Mouse (Mus musculus): ENCODE results near the gene Zfp668.
A peak's percentile ranks its signal among the peaks of the same experiment; 100 is the strongest.
"Not testable (repeated sequence)": the region's sequence is repeated elsewhere in the genome, so short reads cannot be mapped to it uniquely, and the experiment has no call there.

Zfp668 gene

GRCm38 (mm10) chr7:127841340-127842000, 35.2 kb downstream of the Zfp668 start:
- peak; percentile 92 for DNase-seq (ENCODE audit: low read depth, low spot score)
- H3K36me3 ChIP-seq (ENCODE audit: control insufficient read depth, insufficient read depth, low read length, poor library complexity, severe bottlenecking): peaks cover 4% of the 10 kb centered on the region
- H3K27me3 ChIP-seq (ENCODE audit: control insufficient read depth, insufficient read depth, low read length, poor library complexity, severe bottlenecking): no peaks in the 10 kb centered on the region

GRCm38 (mm10) chr7:127840886-127841285, 35.7 kb downstream of the Zfp668 start:
- Histone ChIP-seq H3K27me3 (ENCODE audit: control insufficient read depth, insufficient read depth, low read length, poor library complexity, severe bottlenecking) (no peaks in the 10 kb centered on the region), H3K36me3 (ENCODE audit: control insufficient read depth, insufficient read depth, low read length, poor library complexity, severe bottlenecking) (peaks cover 4% of the 10 kb centered on the region; the same call in 1 of the 2 replicates)
- DNase-seq (ENCODE audit: low read depth, low spot score): no peak

GRCm38 (mm10) chr7:127840031-127840430, 36.6 kb downstream of the Zfp668 start:
- DNase-seq (ENCODE audit: low read depth, low spot score); H3K27me3 ChIP-seq (ENCODE audit: control insufficient read depth, insufficient read depth, low read length, poor library complexity, severe bottlenecking); H3K36me3 ChIP-seq (ENCODE audit: control insufficient read depth, insufficient read depth, low read length, poor library complexity, severe bottlenecking): not testable (repeated sequence)

GRCm38 (mm10) chr7:127837878-127838277, 38.8 kb downstream of the Zfp668 start:
- not testable (repeated sequence) for H3K27me3 ChIP-seq (ENCODE audit: control insufficient read depth, insufficient read depth, low read length, poor library complexity, severe bottlenecking); DNase-seq (ENCODE audit: low read depth, low spot score); H3K36me3 ChIP-seq (ENCODE audit: control insufficient read depth, insufficient read depth, low read length, poor library complexity, severe bottlenecking)

GRCm38 (mm10) chr7:127837473-127837872, 39.2 kb downstream of the Zfp668 start:
- Histone ChIP-seq H3K27me3 (ENCODE audit: control insufficient read depth, insufficient read depth, low read length, poor library complexity, severe bottlenecking) (no peaks in the 10 kb centered on the region), H3K36me3 (ENCODE audit: control insufficient read depth, insufficient read depth, low read length, poor library complexity, severe bottlenecking) (no peaks in the 10 kb centered on the region)
- no peak for DNase-seq (ENCODE audit: low read depth, low spot score)

GRCm38 (mm10) chr7:127835550-127835949, 41.1 kb downstream of the Zfp668 start:
- Histone ChIP-seq H3K36me3 (ENCODE audit: control insufficient read depth, insufficient read depth, low read length, poor library complexity, severe bottlenecking) (no peaks in the 10 kb centered on the region), H3K27me3 (ENCODE audit: control insufficient read depth, insufficient read depth, low read length, poor library complexity, severe bottlenecking) (no peaks in the 10 kb centered on the region)
- no peak for DNase-seq (ENCODE audit: low read depth, low spot score)

GRCm38 (mm10) chr7:127824176-127824871, 52.3 kb downstream of the Zfp668 start, which contains the start of the genes Stx4a and Stx1b:
TSS of gene Stx4a (plus strand) at chr7:127824294.
TSS of gene Stx1b (minus strand) at chr7:127824549.
- DNase-seq (ENCODE audit: low read depth, low spot score): no peak
- Histone ChIP-seq H3K36me3 (ENCODE audit: control insufficient read depth, insufficient read depth, low read length, poor library complexity, severe bottlenecking) (no peaks in the 10 kb centered on the region), H3K27me3 (ENCODE audit: control insufficient read depth, insufficient read depth, low read length, poor library complexity, severe bottlenecking) (no peaks in the 10 kb centered on the region; the same call in 1 of the 2 replicates)

GRCm38 (mm10) chr7:127823236-127824171, 53.1 kb downstream of the Zfp668 start:
- H3K27me3 ChIP-seq (ENCODE audit: control insufficient read depth, insufficient read depth, low read length, poor library complexity, severe bottlenecking): no peaks in the 10 kb centered on the region; the same call in 1 of the 2 replicates
- no peak for DNase-seq (ENCODE audit: low read depth, low spot score)

GRCm38 (mm10) chr7:127822494-127822893, 54.1 kb downstream of the Zfp668 start:
- no peaks in the 10 kb centered on the region; the same call in 1 of the 2 replicates for H3K27me3 ChIP-seq (ENCODE audit: control insufficient read depth, insufficient read depth, low read length, poor library complexity, severe bottlenecking)
- H3K36me3 ChIP-seq (ENCODE audit: control insufficient read depth, insufficient read depth, low read length, poor library complexity, severe bottlenecking): no peaks in the 10 kb centered on the region
- no peak for DNase-seq (ENCODE audit: low read depth, low spot score)

More at GRCm38 (mm10) chr7:127823236-127824171, 53.1 kb downstream of the Zfp668 start:
- no peaks in the 10 kb centered on the region for H3K36me3 ChIP-seq (ENCODE audit: control insufficient read depth, insufficient read depth, low read length, poor library complexity, severe bottlenecking)

GRCm38 (mm10) chr7:127820836-127821509, 55.7 kb downstream of the Zfp668 start:
- Histone ChIP-seq H3K36me3 (ENCODE audit: control insufficient read depth, insufficient read depth, low read length, poor library complexity, severe bottlenecking) (no peaks in the 10 kb centered on the region), H3K27me3 (ENCODE audit: control insufficient read depth, insufficient read depth, low read length, poor library complexity, severe bottlenecking) (no peaks in the 10 kb centered on the region; the same call in 1 of the 2 replicates)
- no peak for DNase-seq (ENCODE audit: low read depth, low spot score)

- Histone ChIP-seq H3K36me3 (ENCODE audit: control insufficient read depth, insufficient read depth, low read length, poor library complexity, severe bottlenecking) (no peaks in the 10 kb centered on the region), H3K27me3 (ENCODE audit: control insufficient read depth, insufficient read depth, low read length, poor library complexity, severe bottlenecking) (no peaks in the 10 kb centered on the region)
- no peak for DNase-seq (ENCODE audit: low read depth, low spot score)
Observed at GRCm38 (mm10) chr7:127817776-127818175, 58.9 kb downstream of the Zfp668 start.

GRCm38 (mm10) chr7:127817053-127817452, 59.6 kb downstream of the Zfp668 start:
- DNase-seq (ENCODE audit: low read depth, low spot score): no peak
- Histone ChIP-seq H3K27me3 (ENCODE audit: control insufficient read depth, insufficient read depth, low read length, poor library complexity, severe bottlenecking) (no peaks in the 10 kb centered on the region), H3K36me3 (ENCODE audit: control insufficient read depth, insufficient read depth, low read length, poor library complexity, severe bottlenecking) (no peaks in the 10 kb centered on the region)

- Histone ChIP-seq H3K36me3 (ENCODE audit: control insufficient read depth, insufficient read depth, low read length, poor library complexity, severe bottlenecking) (no peaks in the 10 kb centered on the region), H3K27me3 (ENCODE audit: control insufficient read depth, insufficient read depth, low read length, poor library complexity, severe bottlenecking) (no peaks in the 10 kb centered on the region)
- DNase-seq (ENCODE audit: low read depth, low spot score): no peak
Observed at GRCm38 (mm10) chr7:127815954-127816821, 60.4 kb downstream of the Zfp668 start.

Measured in splenic B cell, adult 2 months (primary cell).